Mouse (Mus musculus) spleen, adult 2 months (tissue): ENCODE results near the gene Ap2s1.

Experiments used
- CTCF ChIP-seq: fragments of 200-500 bp; IDR thresholded peaks from 2 replicates; pipeline ENCODE4 v1.5.1; 2011; ENCODE audit warnings: mild to moderate bottlenecking, inconsistent platforms; ENCODE audit not compliant: insufficient read depth, insufficient read length, insufficient replicate concordance; ENCODE audit errors: extremely low read depth
- POLR2A ChIP-seq: fragments of 200-500 bp; IDR thresholded peaks from 2 replicates; pipeline ENCODE4 v1.6.1; 2011; ENCODE audit warnings: low read depth, low read length, inconsistent platforms

DNA sequence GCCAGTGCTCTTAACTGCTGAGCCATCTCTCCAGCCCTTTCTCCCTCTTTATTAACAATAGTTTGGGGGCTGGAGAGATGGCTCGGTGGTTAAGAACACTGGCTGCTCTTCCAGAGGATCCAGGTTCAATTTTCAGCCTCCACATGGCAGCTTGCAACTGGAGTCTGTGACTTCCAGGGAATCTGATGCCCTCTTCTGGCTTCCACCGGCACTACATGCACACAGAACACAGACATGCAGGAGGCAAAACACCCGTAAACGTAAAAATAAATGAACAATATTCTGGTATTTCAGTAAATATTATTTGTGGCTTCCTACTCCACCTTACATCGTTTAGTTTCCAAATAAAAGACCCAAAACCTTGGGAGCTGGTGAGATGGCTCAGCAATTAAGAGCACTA, 27.6 kb upstream of the Ap2s1 start:
- TF ChIP-seq POLR2A (no peak), CTCF (no peak)
